Mouse (Mus musculus) spleen, postnatal 14 days (tissue): ENCODE measurements at regions not wholly inside any gene's neighbourhood (a gene's known extent, or its start where the extent isn't known, plus 50 kb on each side); places are given as distances from the start of the nearest gene placed in this dataset.
A peak's percentile ranks its signal among the peaks of the same experiment; 100 is the strongest.

Experiments
- DNase-seq, 2 experiments: peaks; one replicate each; pipeline ENCODE4 v3.0.0; 2021 to 2022; ENCODE audit warnings: low spot score in 2 of 2

- DNase-seq: no peak
These were observed 92.6 kb upstream of the Pmepa1 start for GRCm38 (mm10) chr2:173368899-173369298.

- DNase-seq: no peak
These were observed 100.6 kb upstream of the Pmepa1 start for GRCm38 (mm10) chr2:173376926-173377325.

DNA sequence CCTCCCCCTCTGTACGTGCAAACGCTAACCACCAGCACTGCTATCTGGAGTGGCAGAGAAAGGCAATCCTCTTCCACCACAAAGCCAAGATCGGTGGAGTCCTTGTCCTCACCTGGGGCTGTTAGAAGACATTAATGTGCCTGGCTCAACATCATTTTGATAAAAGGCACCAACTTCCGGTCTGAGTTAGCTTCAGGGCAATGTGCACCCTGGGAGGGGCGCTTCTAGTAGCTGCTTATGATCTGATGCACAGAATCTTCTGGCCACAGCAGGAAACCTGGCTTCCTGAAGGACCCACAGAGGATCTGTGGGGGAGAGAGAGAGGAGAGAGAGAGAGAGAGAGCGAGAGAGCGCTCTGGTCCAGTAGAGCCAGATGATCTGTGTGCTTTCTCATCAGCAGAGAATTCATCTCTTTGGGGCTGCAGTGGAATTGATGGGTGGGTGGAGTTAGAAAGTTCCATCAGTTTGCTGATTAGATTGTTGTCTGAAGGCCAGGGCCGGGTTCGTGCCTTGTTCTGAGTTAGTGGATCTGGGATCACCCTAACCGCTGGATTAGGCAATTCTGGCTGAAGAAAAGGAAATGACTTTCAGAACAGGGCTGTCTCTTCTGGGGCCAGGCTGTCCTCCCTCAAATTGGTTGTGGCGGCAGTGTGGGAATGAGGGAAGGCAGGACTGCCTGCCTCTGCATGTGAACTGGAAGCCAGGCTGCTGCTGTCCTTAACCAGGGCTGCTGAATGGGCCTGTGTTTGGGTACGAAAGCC lies 101.3 kb upstream of the Pmepa1 start:
- DNase-seq: no peak

DNA sequence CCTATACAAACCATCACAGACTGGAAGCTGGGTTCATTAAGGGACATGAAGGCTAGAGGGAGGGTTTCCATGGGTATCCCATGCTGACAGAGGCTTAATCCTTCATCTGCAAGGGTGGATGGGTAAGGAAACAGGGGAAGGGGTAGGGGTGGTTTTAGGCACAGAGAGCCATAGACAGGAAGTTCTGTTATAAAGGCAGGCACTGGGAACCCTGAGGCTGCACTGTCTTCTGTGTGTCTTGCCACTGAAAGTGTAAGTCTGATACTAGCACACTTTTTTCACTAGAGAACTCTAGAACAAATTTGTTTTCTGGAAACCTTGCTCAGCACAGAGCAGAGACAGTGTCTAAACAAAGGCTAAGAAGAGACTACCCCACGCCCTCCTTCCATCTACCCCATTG lies 103.4 kb upstream of the Pmepa1 start:
- DNase-seq: no peak

- DNase-seq: no peak
These were observed 104.0 kb upstream of the Pmepa1 start for GRCm38 (mm10) chr2:173380341-173380761.

DNA sequence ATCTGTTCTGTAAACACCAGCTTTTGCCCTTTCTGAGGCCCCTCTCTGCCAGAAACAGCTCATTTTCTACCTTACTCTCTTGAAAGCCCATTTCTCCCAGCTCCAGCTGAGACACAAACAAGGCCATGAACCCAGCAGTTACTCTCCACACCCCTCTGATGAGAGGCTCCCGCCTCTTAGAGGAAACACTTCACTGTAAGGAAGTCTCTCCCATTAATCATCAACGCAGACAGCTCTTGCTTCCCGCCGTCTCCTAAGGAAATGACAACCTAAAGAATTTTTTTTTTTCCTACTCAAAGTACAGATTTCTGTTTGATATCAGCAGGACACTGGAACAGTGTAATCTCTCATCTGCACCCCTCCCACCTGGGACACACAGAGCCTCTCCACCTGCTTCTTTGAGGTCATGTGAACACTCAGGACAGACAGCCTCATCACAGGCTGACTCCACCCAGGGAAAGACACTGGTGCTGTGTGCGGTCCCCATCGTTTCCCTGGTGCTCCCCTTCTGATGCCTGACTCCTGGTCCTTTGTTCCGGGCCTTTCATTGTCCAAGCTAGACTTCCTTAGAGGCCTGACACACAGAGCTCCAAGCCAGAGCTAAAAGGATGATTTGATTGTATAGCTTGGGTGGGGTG lies 106.0 kb upstream of the Pmepa1 start:
- no peak for DNase-seq

- DNase-seq: no peak
These were observed 108.7 kb upstream of the Pmepa1 start for GRCm38 (mm10) chr2:173384935-173385586.

DNA sequence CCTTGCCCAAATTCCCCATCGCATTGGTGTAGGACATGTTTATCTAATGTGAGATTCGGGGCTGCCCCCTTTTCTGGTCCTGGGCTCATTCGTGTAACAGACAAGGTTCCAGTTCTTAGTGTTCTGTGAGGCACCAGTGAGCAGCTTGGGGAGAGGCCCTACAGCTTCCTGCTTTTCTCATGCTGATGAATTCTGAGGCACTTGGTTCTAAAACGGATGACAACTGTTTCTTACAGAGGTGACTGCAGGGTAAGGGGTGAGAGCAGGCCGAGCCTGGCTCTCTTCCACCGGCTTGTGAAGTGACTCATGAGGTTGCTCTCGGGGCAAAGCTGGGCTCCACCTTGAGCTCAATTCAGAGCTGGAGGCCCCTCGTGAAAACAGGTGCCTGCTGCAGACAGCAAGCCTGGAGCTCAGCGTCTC lies 109.4 kb upstream of the Pmepa1 start:
- no peak for DNase-seq

DNA sequence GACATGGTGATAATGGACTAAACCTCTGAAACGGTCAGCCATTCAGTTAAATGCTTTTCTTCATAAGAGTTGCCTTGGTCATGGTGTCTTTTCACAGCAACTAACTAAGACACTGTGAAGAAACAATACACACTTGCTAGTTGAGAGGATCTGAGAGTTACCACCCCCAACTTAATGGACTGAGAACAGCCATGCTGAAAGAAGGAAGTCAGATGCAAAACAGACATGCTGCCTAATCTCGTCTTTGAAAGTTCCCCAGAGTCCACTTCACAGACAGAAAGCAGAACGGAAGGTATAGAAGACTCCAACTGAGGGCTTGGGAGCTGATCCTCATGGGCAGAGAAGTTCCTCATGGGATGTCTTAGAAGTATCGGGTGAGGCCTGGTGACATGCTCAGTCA lies 111.8 kb upstream of the Pmepa1 start:
- DNase-seq: no peak

DNA sequence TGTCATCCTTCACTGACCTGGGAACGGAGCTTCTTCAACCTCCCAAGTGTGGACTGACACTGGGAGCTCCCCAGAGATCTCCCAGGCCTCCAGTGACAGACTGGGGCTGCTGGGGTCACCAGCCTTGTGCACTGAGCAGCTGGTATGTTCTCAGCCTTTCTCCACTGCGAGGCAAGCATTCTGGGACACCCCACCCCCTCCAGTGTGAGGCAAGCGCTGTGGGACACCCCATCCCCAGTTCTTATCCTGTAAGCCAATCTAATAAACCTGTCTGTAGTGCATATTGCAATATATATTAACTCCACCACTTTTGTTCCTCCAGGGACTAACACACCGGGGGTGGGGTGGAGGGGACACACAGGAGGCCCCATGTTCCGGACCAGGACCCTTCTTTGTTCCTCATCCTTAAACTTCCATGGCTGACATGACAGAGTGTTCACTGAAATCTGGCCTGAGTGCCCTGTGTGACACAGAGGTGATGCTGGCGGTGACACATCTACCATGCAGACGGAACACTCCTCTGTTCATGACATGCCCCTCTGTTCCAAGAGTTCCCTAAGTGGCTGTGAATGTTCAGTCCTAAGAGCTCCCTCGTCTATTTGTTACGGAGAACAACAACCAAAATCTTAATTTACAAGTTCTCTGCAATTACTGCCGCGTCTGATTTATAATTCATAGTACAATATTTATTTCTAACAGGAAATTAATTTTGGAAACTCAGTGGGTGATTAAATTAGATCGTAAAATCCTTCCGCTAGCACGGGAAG lies 116.4 kb upstream of the Pmepa1 start:
- DNase-seq: no peak

DNA sequence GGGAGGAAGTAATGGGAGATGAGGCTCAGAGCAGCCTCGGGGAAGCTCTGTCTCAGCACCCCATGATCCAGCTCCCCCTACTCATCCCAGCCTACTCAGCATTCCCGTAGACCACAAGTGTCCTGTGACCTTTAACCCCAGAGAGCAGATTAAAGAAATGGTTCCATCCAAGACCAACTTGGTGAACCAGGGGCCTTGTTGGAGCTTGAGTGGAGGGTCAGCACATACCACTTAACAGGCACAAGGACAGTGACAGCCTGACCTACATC lies 116.9 kb upstream of the Pmepa1 start:
- DNase-seq: no peak

- DNase-seq: no peak
These were observed 119.2 kb upstream of the Pmepa1 start for GRCm38 (mm10) chr2:173395526-173395925.

DNA sequence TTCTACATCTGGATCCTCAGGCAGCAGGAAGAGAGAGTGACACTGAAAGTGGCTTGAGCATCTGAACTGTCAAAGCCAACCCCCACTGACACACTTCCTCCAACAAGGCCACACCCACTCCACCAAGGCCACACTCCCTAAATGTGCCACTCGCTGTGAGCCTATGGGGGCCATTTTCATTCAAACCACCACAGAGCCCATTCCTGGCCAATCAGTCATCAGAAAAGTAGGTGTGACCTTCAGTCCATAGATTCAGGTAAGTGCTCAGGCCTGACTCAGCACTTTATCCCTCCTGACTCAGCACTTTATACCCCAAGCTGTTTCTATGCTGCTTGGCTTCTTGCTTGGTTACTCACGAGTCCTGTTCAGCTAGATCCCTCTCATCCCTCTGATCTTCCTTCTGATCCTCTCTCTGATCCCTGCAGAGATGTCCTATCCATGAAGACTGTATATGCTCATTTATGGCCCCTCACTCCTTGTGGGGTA lies 121.6 kb upstream of the Pmepa1 start:
- no peak for DNase-seq

DNA sequence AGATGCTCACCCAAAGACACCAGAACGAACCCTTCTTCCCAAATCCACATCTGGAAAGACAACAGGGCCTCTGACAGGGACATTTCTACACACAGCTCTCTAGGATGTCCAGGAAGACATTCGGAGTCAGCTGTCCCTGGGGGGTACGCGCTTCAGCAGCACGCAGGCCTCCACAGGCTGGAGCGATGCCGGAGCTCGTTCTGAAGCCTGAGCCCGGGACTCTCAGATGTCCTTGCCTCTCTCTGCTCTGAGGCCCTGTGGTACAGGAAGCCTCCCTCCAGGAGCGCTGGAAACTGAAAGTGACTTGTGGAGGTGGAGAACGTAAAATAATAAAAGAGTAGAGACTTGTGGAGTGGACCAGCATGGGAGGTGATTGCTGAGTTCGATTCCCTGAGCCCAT lies 116.8 kb upstream of the 1700021F07Rik start:
- no peak for DNase-seq

DNA sequence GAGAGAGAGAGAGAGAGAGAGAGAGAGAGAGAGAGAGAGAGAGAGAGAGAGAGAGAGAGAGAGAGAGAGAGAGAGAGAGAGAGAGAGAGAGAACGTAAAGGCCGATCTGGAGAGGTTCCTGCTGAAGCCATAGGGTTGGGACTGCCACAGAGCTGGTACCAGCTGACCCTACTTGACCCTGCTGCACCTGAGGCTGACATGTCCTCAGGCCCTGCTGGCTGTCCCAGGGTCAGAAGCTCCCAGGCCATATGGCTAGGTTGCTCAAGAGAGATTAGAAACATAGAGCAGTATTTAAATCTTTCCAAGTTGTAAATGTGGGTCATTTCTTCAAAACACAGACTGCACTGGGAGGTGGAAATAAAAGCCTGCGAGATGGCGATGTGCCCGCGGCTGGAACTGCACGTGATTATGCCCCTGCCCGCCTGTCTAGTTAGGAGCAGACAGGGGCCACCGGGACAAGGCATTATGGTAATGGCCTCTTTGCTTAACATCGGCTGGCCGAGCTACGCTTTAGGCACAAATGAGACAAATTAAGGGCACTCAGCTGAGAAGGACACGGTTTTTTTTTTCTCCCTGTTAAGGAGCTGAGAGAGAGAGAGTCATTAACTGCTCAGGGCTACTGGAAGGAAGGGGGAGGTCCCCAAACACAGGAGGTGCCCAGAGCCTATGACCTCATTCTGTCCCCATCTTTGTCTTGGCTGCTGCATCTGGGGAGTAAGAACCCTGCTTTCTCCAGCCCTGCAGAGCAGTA lies 115.9 kb upstream of the 1700021F07Rik start:
- no peak for DNase-seq

- DNase-seq: no peak
These were observed 115.3 kb upstream of the 1700021F07Rik start for GRCm38 (mm10) chr2:173407133-173407532.

DNA sequence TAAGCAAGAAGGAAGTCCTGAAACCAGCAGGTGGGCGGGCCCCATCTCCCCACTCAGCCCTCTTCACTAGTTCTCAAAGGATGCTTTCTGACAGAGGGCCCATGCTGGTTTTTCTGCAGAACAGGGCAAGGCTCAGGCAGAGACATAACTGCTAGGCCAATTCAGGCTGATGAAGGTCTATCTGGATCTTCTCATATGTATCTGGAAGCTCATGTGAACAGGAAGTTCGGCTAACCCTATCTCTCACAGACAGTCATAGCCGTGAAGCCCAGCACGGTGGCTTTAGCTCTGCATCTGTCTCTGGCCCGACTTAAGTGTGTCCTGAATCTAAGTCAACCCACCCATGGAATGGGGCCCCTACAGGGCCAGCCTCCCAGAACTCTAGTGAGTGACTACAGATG lies 113.7 kb upstream of the 1700021F07Rik start:
- no peak for DNase-seq

DNA sequence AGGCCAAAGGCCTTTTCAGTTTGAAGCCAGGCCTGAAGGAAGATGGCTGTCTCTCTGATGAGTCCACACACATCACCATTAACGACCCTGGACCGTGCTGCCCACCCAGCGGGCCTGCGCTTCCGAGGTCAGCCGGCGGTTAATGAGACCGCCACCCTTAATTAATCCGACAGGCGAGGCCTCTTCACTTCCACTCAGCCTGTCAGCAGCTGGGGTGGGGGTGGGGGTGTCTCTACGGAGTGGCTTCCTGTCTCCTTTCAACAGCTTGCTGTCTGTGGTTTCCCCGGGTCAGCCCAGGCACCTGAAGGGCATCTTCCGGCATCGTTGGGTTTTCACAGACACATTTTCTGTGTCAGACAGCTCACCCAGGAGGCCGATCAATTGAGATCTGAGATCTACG lies 113.0 kb upstream of the 1700021F07Rik start:
- peak; percentile 32 to 48 for DNase-seq

- no peak for DNase-seq
These were observed 108.3 kb upstream of the 1700021F07Rik start for GRCm38 (mm10) chr2:173413906-173414656.

DNA sequence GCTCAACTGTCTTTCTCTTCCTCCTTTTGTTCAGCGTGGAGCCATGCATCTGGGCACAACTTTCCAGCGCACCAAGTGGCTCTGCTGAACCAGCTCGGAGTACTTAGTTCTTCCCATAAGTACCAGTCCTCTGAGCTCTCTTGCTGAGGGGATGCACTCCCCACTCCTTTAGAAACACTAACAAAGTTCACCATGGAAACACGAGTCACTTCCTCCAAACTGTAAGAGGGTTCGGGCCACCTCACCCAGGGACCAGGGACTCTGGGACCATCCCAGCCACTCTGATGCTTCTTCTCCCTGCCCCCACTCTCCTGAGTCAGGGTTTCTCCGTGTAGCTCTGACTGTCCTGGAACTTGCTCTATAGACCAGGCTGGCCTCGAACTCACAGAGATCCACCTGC lies 107.0 kb upstream of the 1700021F07Rik start:
- DNase-seq: no peak

- DNase-seq: no peak
These were observed 105.5 kb upstream of the 1700021F07Rik start for GRCm38 (mm10) chr2:173416921-173417320.
